Mouse (Mus musculus): Measurements from ENCODE around the gene Snrk. TPM values are rescaled to one million over a fixed set of nuclear protein-coding genes. Genes with fewer than 3 reads are reported as not detected.

Gene Snrk
- total and polyA plus RNA-seq, 2 experiments from 2014 or later: 77.2 to 90.5 TPM

DNA sequence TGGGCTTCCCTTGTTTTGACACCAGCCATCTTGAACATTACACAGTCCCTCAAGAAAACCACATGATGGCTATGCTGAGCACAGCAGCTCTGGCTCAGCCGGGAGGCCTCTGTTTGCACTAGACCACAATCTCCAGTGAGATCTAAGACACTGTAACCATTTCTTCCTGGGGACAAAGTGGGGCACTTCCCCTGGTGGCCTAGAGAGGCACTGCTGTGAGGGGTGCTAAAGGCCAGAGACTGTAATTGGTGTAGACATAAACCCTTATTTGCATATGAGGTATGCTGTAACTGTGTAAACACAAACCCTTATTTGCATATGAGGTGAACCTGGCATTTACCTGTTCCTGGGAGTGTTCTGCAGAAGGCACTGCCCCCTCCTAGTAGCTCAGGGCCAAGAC is 71.7 kb downstream of the Snrk start:
- no peaks in the 10 kb centered on the region for H3K4me1 ChIP-seq (ENCODE audit: insufficient read depth, low read length)
- peak; percentile 45 for TF ChIP-seq CTCF (IDR thresholded peaks at IDR 0.05)
- H3K4me2 ChIP-seq (ENCODE audit: low read depth, low read length, poor library complexity, severe bottlenecking): no peak overlapping the region
- no peaks in the 10 kb centered on the region for H3K9me3 ChIP-seq (ENCODE audit: low read length)
- ATAC-seq (ENCODE audit: low FRiP score) (no peak), DNase-seq (ENCODE audit: low spot score) (no peak)
- no peaks in the 10 kb centered on the region for H3K36me3 ChIP-seq (ENCODE audit: insufficient read depth, low read length)
- H3K27ac ChIP-seq (ENCODE audit: low read depth, low read length): no peak overlapping the region
- WGBS: 65% methylated on average over 1 of the region's 1 CpGs
- H3K9ac ChIP-seq (replicated peaks; ENCODE audit: low read length, poor library complexity, severe bottlenecking): no peak overlapping the region
- no peaks in the 10 kb centered on the region for H3K27me3 ChIP-seq (ENCODE audit: insufficient read depth, low read length)
- no peak overlapping the region for H3K4me3 ChIP-seq (ENCODE audit: low read depth, low read length)

DNA sequence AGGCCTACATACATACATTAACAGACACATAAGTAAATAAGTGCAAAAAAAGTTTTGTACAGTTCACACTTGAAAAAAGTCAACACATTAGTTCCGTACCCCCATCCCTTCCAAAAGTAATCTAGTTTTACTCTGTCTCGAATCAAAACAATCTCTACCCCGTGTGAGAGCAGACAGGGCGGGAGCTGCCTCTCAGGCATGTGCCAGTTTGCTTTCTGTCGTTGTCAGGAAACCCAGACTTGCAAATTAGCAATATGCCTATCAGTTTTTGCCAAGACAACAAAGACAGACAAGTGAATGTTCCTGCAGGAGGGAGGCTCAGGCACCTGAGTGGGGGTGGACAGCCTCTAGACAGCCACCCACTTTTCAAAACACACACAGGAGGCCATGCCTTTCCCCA is 76.3 kb downstream of the Snrk start:
- Histone ChIP-seq H3K4me3 (ENCODE audit: low read depth, low read length) (no peak overlapping the region), H3K36me3 (ENCODE audit: insufficient read depth, low read length) (no peaks in the 10 kb centered on the region; the same call in 1 of the 2 replicates), H3K27me3 (ENCODE audit: insufficient read depth, low read length) (no peaks in the 10 kb centered on the region), H3K27ac (ENCODE audit: low read depth, low read length) (no peak overlapping the region), H3K4me1 (ENCODE audit: insufficient read depth, low read length) (no peaks in the 10 kb centered on the region), H3K9me3 (ENCODE audit: low read length) (no peaks in the 10 kb centered on the region), H3K4me2 (ENCODE audit: low read depth, low read length, poor library complexity, severe bottlenecking) (no peak overlapping the region), H3K9ac (replicated peaks; ENCODE audit: low read length, poor library complexity, severe bottlenecking) (no peak overlapping the region)
- DNase-seq (ENCODE audit: low spot score) (no peak), ATAC-seq (ENCODE audit: low FRiP score) (no peak)
- WGBS: 66% methylated on average over 5 of the region's 5 CpGs
- TF ChIP-seq CTCF (IDR thresholded peaks at IDR 0.05): no peak

DNA sequence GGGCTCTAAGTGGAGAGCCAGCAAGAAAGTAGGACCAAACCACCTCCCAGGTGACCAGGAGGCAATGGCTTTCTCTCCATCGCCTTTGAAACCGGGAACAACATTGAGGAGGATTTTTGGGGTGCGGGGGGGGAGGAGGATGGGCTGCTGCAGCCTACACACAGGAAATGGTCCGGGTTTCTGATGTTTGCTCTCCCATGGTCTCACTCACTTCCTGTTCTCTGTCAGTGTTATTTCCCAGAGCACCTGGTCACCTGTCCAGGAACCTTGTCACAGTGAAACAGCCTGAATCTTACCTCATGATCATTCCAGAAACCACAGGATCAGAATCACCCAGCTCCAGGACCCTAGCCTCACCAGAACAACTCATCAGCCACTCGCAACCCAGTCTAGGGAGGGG is 76.8 kb downstream of the Snrk start:
- Histone ChIP-seq H3K27ac (ENCODE audit: low read depth, low read length) (no peak overlapping the region), H3K4me1 (ENCODE audit: insufficient read depth, low read length) (no peaks in the 10 kb centered on the region), H3K4me3 (ENCODE audit: low read depth, low read length) (no peak overlapping the region), H3K4me2 (ENCODE audit: low read depth, low read length, poor library complexity, severe bottlenecking) (no peak overlapping the region), H3K36me3 (ENCODE audit: insufficient read depth, low read length) (no peaks in the 10 kb centered on the region; the same call in 1 of the 2 replicates), H3K9me3 (ENCODE audit: low read length) (no peaks in the 10 kb centered on the region), H3K27me3 (ENCODE audit: insufficient read depth, low read length) (no peaks in the 10 kb centered on the region), H3K9ac (replicated peaks; ENCODE audit: low read length, poor library complexity, severe bottlenecking) (no peak overlapping the region)
- DNase-seq (ENCODE audit: low spot score) (no peak), ATAC-seq (ENCODE audit: low FRiP score) (no peak)
- no peak for TF ChIP-seq CTCF (IDR thresholded peaks at IDR 0.05)
- WGBS: 85% methylated on average over 5 of the region's 5 CpGs

DNA sequence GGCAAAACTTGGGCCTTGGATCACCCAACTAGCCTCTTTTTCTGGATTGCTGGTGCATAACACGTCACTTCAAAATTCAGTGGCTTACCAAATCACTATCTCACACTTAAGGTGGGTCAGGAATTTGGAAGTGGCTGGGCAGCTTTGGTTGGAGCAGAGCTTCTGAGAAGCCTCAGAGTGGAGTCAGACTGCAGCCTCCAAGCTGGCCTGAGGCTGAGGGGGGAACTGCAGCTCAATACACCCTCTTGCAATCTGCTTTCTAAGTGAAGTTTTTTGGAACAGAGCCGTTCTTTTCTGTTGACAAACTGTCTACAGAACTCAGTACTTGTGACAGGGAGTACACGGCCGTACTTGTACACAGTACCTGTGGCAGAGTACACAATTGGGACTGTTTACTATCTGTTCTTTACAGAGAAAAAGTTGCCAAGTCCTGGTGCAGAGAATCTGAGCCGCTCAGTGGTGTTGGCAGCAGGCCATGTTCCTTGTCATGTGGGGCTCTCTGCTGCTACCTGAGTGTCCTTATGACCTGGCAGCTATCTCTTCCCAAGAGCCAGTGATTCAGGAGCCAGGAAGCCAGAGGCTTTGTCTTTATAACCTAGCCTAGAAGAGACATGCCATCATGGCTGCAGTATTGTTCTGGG is 78.1 kb downstream of the Snrk start:
- 78% methylated on average over 5 of the region's 5 CpGs for WGBS
- Histone ChIP-seq H3K9ac (replicated peaks; ENCODE audit: low read length, poor library complexity, severe bottlenecking) (no peak overlapping the region), H3K27ac (ENCODE audit: low read depth, low read length) (no peak overlapping the region), H3K4me3 (ENCODE audit: low read depth, low read length) (no peak overlapping the region), H3K4me2 (ENCODE audit: low read depth, low read length, poor library complexity, severe bottlenecking) (no peak overlapping the region), H3K36me3 (ENCODE audit: insufficient read depth, low read length) (no peaks in the 10 kb centered on the region; the same call in 1 of the 2 replicates), H3K4me1 (ENCODE audit: insufficient read depth, low read length) (no peaks in the 10 kb centered on the region), H3K27me3 (ENCODE audit: insufficient read depth, low read length) (no peaks in the 10 kb centered on the region), H3K9me3 (ENCODE audit: low read length) (no peaks in the 10 kb centered on the region)
- DNase-seq (ENCODE audit: low spot score) (peak; percentile 18), ATAC-seq (ENCODE audit: low FRiP score) (no peak)
- TF ChIP-seq CTCF (IDR thresholded peaks at IDR 0.05): no peak

DNA sequence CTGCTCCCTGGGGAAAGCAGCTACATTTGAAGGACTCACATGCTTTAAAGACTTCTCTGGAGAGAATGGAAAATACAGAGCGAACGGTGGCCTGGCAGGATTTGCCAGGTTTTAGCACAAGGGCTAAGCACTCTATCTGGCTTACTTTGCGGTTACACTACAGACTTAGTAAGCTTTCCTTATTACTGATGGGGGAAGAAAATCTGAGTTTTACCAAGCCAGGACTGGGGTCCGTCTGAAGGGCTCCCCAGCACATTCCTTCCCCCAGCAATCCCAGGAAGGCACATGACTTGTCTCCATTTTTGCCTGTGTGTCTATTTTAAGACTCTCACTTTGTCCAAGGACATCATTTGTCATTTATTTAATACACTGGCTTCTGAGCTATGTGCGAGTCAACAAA is 80.0 kb downstream of the Snrk start:
- H3K27ac ChIP-seq (ENCODE audit: low read depth, low read length): no peak overlapping the region
- H3K4me3 ChIP-seq (ENCODE audit: low read depth, low read length): no peak overlapping the region
- H3K9ac ChIP-seq (replicated peaks; ENCODE audit: low read length, poor library complexity, severe bottlenecking): no peak overlapping the region
- ATAC-seq (ENCODE audit: low FRiP score) (no peak), DNase-seq (ENCODE audit: low spot score) (no peak)
- H3K36me3 ChIP-seq (ENCODE audit: insufficient read depth, low read length): peaks cover 3% of the 10 kb centered on the region; the same call in 1 of the 2 replicates
- no peak for TF ChIP-seq CTCF (IDR thresholded peaks at IDR 0.05)
- no peaks in the 10 kb centered on the region for H3K27me3 ChIP-seq (ENCODE audit: insufficient read depth, low read length)
- no peak overlapping the region for H3K4me2 ChIP-seq (ENCODE audit: low read depth, low read length, poor library complexity, severe bottlenecking)
- H3K4me1 ChIP-seq (ENCODE audit: insufficient read depth, low read length): no peaks in the 10 kb centered on the region
- 78% methylated on average over 5 of the region's 5 CpGs for WGBS
- no peaks in the 10 kb centered on the region for H3K9me3 ChIP-seq (ENCODE audit: low read length)

DNA sequence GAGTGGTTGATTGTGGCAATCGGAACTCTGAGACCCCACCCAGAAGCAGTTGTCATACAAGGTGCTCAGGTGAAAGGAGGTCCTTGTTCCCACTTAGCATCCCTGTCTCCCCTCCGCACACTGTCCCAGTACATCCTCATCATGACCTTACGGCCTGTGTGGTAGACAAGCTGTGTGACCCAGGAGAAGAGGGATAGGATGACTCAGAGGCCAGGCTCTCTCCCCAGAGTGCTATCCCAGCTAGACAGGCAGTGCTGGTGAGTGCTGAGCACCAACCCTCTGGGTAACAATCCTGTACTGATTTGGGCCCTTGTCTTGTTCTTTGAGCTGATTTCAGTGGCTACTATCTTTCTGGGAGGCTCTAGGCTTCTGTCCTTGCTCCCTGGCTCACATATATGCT is 81.6 kb downstream of the Snrk start:
- ATAC-seq (ENCODE audit: low FRiP score): no peak
- no peak for DNase-seq (ENCODE audit: low spot score)
- Histone ChIP-seq H3K27ac (ENCODE audit: low read depth, low read length) (no peak overlapping the region), H3K36me3 (ENCODE audit: insufficient read depth, low read length) (peaks cover 3% of the 10 kb centered on the region; the same call in 1 of the 2 replicates), H3K27me3 (ENCODE audit: insufficient read depth, low read length) (no peaks in the 10 kb centered on the region), H3K9ac (replicated peaks; ENCODE audit: low read length, poor library complexity, severe bottlenecking) (no peak overlapping the region), H3K4me2 (ENCODE audit: low read depth, low read length, poor library complexity, severe bottlenecking) (no peak overlapping the region), H3K9me3 (ENCODE audit: low read length) (no peaks in the 10 kb centered on the region), H3K4me3 (ENCODE audit: low read depth, low read length) (no peak overlapping the region), H3K4me1 (ENCODE audit: insufficient read depth, low read length) (no peaks in the 10 kb centered on the region)
- WGBS: 89% methylated on average over 3 of the region's 3 CpGs
- TF ChIP-seq CTCF (IDR thresholded peaks at IDR 0.05): no peak
